Mouse (Mus musculus) heart, adult 2 months (tissue): ENCODE measurements at regions not wholly inside any gene's neighbourhood (a gene's known extent, or its start where the extent isn't known, plus 50 kb on each side); places are given as distances from the start of the nearest gene placed in this dataset.

Experiments used
- CTCF ChIP-seq: fragments of 200-600 bp; IDR thresholded peaks from 2 replicates; pipeline ENCODE4 v1.8.1; 2022; ENCODE audit warnings: antibody characterized with exemption, mild to moderate bottlenecking, moderate library complexity
- EP300 ChIP-seq: fragments of 200-500 bp; IDR thresholded peaks from 2 replicates; pipeline ENCODE4 v1.6.1; 2011; ENCODE audit warnings: low read depth, low read length, control low read depth; ENCODE audit not compliant: insufficient read depth
- POLR2A ChIP-seq: fragments of 200-500 bp; IDR thresholded peaks from 2 replicates; pipeline ENCODE4 v1.6.1; 2011; ENCODE audit warnings: mild to moderate bottlenecking, low read depth, low read length, control low read depth; ENCODE audit not compliant: insufficient read depth

DNA sequence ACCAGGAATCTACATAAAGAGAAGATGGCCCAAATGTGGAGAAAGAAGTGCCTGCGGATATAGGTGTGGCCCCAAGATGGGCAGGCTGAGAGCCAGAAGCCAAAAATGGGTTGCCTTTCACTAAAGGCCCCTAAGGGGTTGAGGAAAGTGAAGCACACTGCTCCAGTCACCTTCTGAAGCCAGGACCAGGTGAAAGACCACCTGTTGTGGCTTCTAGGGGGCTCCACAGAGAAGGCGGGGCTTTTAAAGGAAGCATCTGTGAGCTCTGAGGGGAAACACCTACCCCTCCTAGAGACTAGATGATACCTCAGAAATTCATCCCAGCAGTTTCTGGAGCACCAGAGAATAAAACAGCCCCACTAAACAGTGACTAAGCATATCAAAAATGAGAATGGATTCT, 105.1 kb downstream of the Setd4 start:
- TF ChIP-seq CTCF (no peak), POLR2A (no peak), EP300 (no peak)
